Mouse (Mus musculus): ENCODE results near the gene Tbc1d24. TPM values are rescaled to one million over a fixed set of nuclear protein-coding genes. Genes with fewer than 3 reads are reported as not detected.
A peak's percentile ranks its signal among the peaks of the same experiment; 100 is the strongest.

The Tbc1d24 gene
- polyA plus RNA-seq, 1 experiment from 2014 or later = 13.0 TPM

GRCm38 (mm10) chr17:24208641-24209042 is 3.3 kb upstream of the Tbc1d24 start:
- Histone ChIP-seq H3K9ac (peak overlapping the region; percentile 80), H3K4me3 (peak overlapping the region; percentile 50), H3K4me2 (replicated peaks) (peak overlapping the region; percentile 93), H3K27me3 (replicated peaks) (peaks cover 25% of the 10 kb centered on the region), H3K27ac (peak overlapping the region; percentile 62), H3K4me1 (peaks cover 81% of the 10 kb centered on the region), H3K9me3 (no peaks in the 10 kb centered on the region), H3K36me3 (no peaks in the 10 kb centered on the region)
- WGBS = 2% methylated on average over 29 of the region's 29 CpGs
- 0 out of 2 replicates have a peak, but pooled peaks have one; percentile 1 for ATAC-seq (ENCODE audit: low FRiP score, low read depth)

GRCm38 (mm10) chr17:24207768-24208640 is 2.6 kb upstream of the Tbc1d24 start:
- peak overlapping the region; percentile 93 for H3K4me2 ChIP-seq (replicated peaks)
- H3K9ac ChIP-seq = peak overlapping the region; percentile 80
- no peak overlapping the region for H3K27ac ChIP-seq
- no peak for ATAC-seq (ENCODE audit: low FRiP score, low read depth)
- H3K27me3 ChIP-seq (replicated peaks) = peaks cover 25% of the 10 kb centered on the region
- no peaks in the 10 kb centered on the region for H3K36me3 ChIP-seq
- peak overlapping the region; percentile 50 for H3K4me3 ChIP-seq
- no peaks in the 10 kb centered on the region for H3K9me3 ChIP-seq
- H3K4me1 ChIP-seq = peaks cover 85% of the 10 kb centered on the region
- 57% methylated on average over 34 of the region's 34 CpGs for WGBS

DNA sequence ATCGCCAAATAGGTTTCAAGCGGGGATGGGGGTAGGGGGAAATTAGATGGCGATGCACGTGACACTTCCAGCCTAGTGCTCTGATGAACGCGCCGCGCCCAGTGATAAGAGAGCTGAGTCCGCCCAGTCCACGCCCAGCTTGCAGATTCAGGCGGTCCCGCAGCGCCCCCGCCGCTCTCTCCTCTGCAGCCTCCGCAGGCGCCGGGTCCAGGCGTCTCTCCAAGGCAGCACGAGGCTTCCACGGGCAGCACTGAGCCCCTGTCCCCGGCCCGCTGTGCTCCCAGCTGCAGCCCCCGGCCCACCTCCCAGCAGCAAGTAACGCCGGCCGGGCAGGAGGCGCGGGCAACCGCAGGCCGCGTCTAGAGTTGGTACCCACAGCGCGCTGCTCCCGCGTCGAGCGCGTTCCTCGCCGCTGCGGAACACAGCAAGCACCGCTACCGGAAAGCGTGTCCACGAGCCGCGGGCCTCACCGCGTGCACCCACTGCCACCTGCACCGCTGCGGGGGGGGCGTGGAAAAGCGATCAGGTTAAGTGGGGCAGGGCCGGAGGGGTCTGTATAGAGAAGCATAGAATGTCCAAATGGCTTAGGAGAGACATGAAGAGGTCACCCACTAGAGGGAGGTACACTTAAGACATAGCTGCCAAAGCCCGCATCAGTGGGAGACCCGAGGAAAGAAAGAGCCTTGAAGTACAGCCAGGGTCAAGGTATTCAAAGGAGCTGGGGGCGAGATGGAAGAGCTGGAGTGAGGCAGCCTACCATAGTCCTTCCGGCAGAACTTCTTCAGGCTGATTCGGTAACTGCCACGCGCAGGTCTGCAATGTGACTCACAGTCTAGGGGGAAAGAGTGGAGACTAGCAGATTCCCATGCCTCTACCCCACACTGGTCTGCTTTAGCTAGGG is 1.3 kb upstream of the Tbc1d24 start:
- Histone ChIP-seq H3K9ac (peak overlapping the region; percentile 69), H3K27me3 (replicated peaks) (peaks cover 22% of the 10 kb centered on the region), H3K27ac (no peak overlapping the region; the same call in 1 of the 2 replicates), H3K4me2 (replicated peaks) (peak overlapping the region; percentile 93), H3K4me1 (peaks cover 77% of the 10 kb centered on the region), H3K36me3 (no peaks in the 10 kb centered on the region), H3K9me3 (no peaks in the 10 kb centered on the region), H3K4me3 (peak overlapping the region; percentile 50)
- 6% methylated on average over 62 of the region's 62 CpGs for WGBS
- peak; percentile 11; the same call in 1 of the 2 replicates for ATAC-seq (ENCODE audit: low FRiP score, low read depth)

GRCm38 (mm10) chr17:24205908-24206361 is 573 bp upstream of the Tbc1d24 start:
- Histone ChIP-seq H3K36me3 (no peaks in the 10 kb centered on the region), H3K4me3 (peak overlapping the region; percentile 59), H3K9me3 (no peaks in the 10 kb centered on the region), H3K27me3 (replicated peaks) (peaks cover 22% of the 10 kb centered on the region), H3K9ac (peak overlapping the region; percentile 41), H3K27ac (no peak overlapping the region), H3K4me2 (replicated peaks) (peak overlapping the region; percentile 93), H3K4me1 (peaks cover 70% of the 10 kb centered on the region)
- 5% methylated on average over 15 of the region's 15 CpGs for WGBS
- peak; percentile 42 for ATAC-seq (ENCODE audit: low FRiP score, low read depth)

DNA sequence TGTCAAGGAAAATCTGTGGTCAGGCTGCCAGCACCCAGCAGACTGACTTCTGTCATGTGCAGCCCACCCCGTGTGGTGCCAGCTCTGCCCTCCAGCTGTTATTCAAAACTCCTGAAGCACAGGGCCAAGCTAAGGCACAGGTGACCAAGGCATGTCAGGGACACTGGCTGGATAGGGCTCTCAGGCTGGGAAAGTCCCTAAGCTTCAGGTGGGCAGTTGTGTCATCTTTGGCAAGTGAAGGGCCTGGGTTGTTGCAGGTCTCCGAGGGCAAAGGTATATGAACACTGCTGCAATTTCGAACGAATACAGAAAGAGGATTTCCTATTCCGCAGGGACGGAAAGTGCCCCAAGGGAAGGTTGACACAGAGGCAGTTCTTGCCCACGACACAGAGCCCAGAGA is 516 bp downstream of the Tbc1d24 start:
- Histone ChIP-seq H3K4me1 (peaks cover 59% of the 10 kb centered on the region), H3K27ac (no peak overlapping the region), H3K4me2 (replicated peaks) (peak overlapping the region; percentile 93), H3K9me3 (no peaks in the 10 kb centered on the region), H3K27me3 (replicated peaks) (peaks cover 22% of the 10 kb centered on the region), H3K4me3 (peak overlapping the region; percentile 59), H3K36me3 (no peaks in the 10 kb centered on the region), H3K9ac (peak overlapping the region; percentile 69)
- 19% methylated on average over 7 of the region's 7 CpGs for WGBS
- ATAC-seq (ENCODE audit: low FRiP score, low read depth) = no peak

- H3K4me2 ChIP-seq (replicated peaks) = peak overlapping the region; percentile 93
- H3K9me3 ChIP-seq = no peaks in the 10 kb centered on the region
- no peak overlapping the region for H3K27ac ChIP-seq
- peaks cover 49% of the 10 kb centered on the region for H3K4me1 ChIP-seq
- peaks cover 22% of the 10 kb centered on the region for H3K27me3 ChIP-seq (replicated peaks)
- no peak for ATAC-seq (ENCODE audit: low FRiP score, low read depth)
- H3K9ac ChIP-seq = peak overlapping the region; percentile 69; the same call in 1 of the 2 replicates
- H3K4me3 ChIP-seq = no peak overlapping the region
- WGBS = 80% methylated on average over 3 of the region's 3 CpGs
- H3K36me3 ChIP-seq = no peaks in the 10 kb centered on the region
Measured at GRCm38 (mm10) chr17:24203611-24204534, 1.5 kb downstream of the Tbc1d24 start.

GRCm38 (mm10) chr17:24203068-24203467 is 2.3 kb downstream of the Tbc1d24 start:
- peaks cover 41% of the 10 kb centered on the region for H3K4me1 ChIP-seq
- H3K36me3 ChIP-seq = no peaks in the 10 kb centered on the region
- no peak for ATAC-seq (ENCODE audit: low FRiP score, low read depth)
- WGBS = 46% methylated on average over 4 of the region's 4 CpGs
- no peaks in the 10 kb centered on the region for H3K9me3 ChIP-seq
- no peak overlapping the region for H3K4me3 ChIP-seq
- peaks cover 17% of the 10 kb centered on the region for H3K27me3 ChIP-seq (replicated peaks)
- 0 out of 2 replicates have a peak overlapping the region, but pooled peaks have one; percentile 22 for H3K4me2 ChIP-seq (replicated peaks)
- H3K27ac ChIP-seq = no peak overlapping the region
- peak overlapping the region; percentile 5; the same call in 1 of the 2 replicates for H3K9ac ChIP-seq

GRCm38 (mm10) chr17:24201092-24201491 is 4.3 kb downstream of the Tbc1d24 start:
- Histone ChIP-seq H3K4me2 (replicated peaks) (no peak overlapping the region), H3K27ac (no peak overlapping the region), H3K27me3 (replicated peaks) (no peaks in the 10 kb centered on the region), H3K4me3 (no peak overlapping the region), H3K9me3 (no peaks in the 10 kb centered on the region), H3K4me1 (peaks cover 21% of the 10 kb centered on the region), H3K36me3 (no peaks in the 10 kb centered on the region), H3K9ac (no peak overlapping the region)
- WGBS = 88% methylated on average over 4 of the region's 4 CpGs
- ATAC-seq (ENCODE audit: low FRiP score, low read depth) = no peak

GRCm38 (mm10) chr17:24199741-24200140 is 5.6 kb downstream of the Tbc1d24 start:
- H3K27me3 ChIP-seq (replicated peaks) = no peaks in the 10 kb centered on the region
- no peak overlapping the region for H3K27ac ChIP-seq
- no peak overlapping the region for H3K4me2 ChIP-seq (replicated peaks)
- WGBS = 82% methylated on average over 4 of the region's 4 CpGs
- H3K9me3 ChIP-seq = no peaks in the 10 kb centered on the region
- H3K9ac ChIP-seq = no peak overlapping the region
- no peak overlapping the region for H3K4me3 ChIP-seq
- peaks cover 12% of the 10 kb centered on the region for H3K4me1 ChIP-seq
- no peak for ATAC-seq (ENCODE audit: low FRiP score, low read depth)
- H3K36me3 ChIP-seq = no peaks in the 10 kb centered on the region

- 74% methylated on average over 4 of the region's 4 CpGs for WGBS
- no peaks in the 10 kb centered on the region for H3K9me3 ChIP-seq
- no peaks in the 10 kb centered on the region for H3K27me3 ChIP-seq (replicated peaks)
- ATAC-seq (ENCODE audit: low FRiP score, low read depth) = no peak
- H3K4me1 ChIP-seq = peaks cover 7% of the 10 kb centered on the region
- H3K27ac ChIP-seq = no peak overlapping the region
- no peak overlapping the region for H3K4me3 ChIP-seq
- no peak overlapping the region for H3K4me2 ChIP-seq (replicated peaks)
- H3K36me3 ChIP-seq = no peaks in the 10 kb centered on the region
- no peak overlapping the region for H3K9ac ChIP-seq
Measured at GRCm38 (mm10) chr17:24199252-24199651, 6.1 kb downstream of the Tbc1d24 start.

All from neural tube, embryonic 12.5 days (tissue).